Mouse (Mus musculus) MEL (cell line): ENCODE data around the gene Arpp19.

Experiments used
- CTCF ChIP-seq, 3 experiments: IDR thresholded peaks in 2 of 3; conservative IDR thresholded peaks in 1 of 3; 2 replicates each; pipeline ENCODE4 v1.5.1; 2011 to 2012; ENCODE audit warnings: low read length in 3 of 3, low read depth in 2 of 3, mild to moderate bottlenecking in 2 of 3, improper control_type of control experiment in 1 of 3, inconsistent platforms in 1 of 3, mixed read lengths in 1 of 3, moderate library complexity in 1 of 3; ENCODE audit not compliant: control insufficient read depth in 1 of 3, insufficient read depth in 1 of 3, poor library complexity in 1 of 3, severe bottlenecking in 1 of 3
- MXI1 ChIP-seq: IDR thresholded peaks from 2 replicates; pipeline ENCODE4 v1.6.1; 2011; ENCODE audit warnings: mild to moderate bottlenecking, low read depth, low read length, improper control_type of control experiment
- ZNF384 ChIP-seq: IDR thresholded peaks from 2 replicates; pipeline ENCODE4 v1.6.1; 2012; ENCODE audit warnings: low read depth, mild to moderate bottlenecking, inconsistent platforms, low read length, improper control_type of control experiment

GRCm38 (mm10) chr9:74994611-74995257, 42.7 kb upstream of the Arpp19 start:
- no peak for TF ChIP-seq MXI1
- no peak for TF ChIP-seq CTCF (IDR thresholded peaks at IDR 0.05 in 2 of 3, conservative IDR thresholded peaks at IDR 0.05 in 1 of 3; ENCODE audit: control insufficient read depth in 1 of 3, insufficient read depth in 1 of 3, low read depth in 2 of 3, low read length in 3 of 3, poor library complexity in 1 of 3, severe bottlenecking in 1 of 3)
- no peak for TF ChIP-seq ZNF384
